Mouse (Mus musculus): Measurements from ENCODE around the gene Defb29. TPM values are rescaled to one million over a fixed set of nuclear protein-coding genes. Genes with fewer than 3 reads are reported as not detected.

Gene Defb29
- polyA plus RNA-seq, 1 experiment from 2014 or later = not detected

DNA sequence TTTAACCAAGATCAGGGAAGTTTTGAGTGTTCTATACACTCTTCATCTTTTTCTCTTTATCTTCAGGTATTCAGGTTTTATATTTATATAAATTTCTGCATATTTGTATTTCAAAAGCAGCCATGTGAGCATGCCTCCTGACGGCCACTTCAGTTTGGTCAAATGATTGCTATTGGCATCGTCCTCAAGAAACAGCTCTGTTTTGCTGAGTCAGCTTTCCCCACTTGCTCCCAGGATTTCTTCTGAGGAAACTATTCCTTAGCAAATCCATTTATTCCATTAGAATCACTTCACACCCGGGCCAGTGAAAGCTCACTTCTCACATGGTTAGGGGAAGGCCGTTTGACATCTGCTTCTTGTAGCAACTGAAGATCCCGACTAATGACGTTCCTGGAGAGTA, 41.9 kb downstream of the Defb29 start:
- Histone ChIP-seq H3K4me1 (ENCODE audit: insufficient read depth) (no peaks in the 10 kb centered on the region), H3K4me3 (ENCODE audit: low read depth, low read length) (no peak overlapping the region), H3K4me2 (ENCODE audit: low read depth, low read length) (no peak overlapping the region), H3K27me3 (ENCODE audit: insufficient read depth, low read length) (no peaks in the 10 kb centered on the region), H3K9ac (replicated peaks) (no peak overlapping the region), H3K36me3 (replicated peaks; ENCODE audit: insufficient read depth, low read length) (no peaks in the 10 kb centered on the region), H3K9me3 (ENCODE audit: low read length) (no peaks in the 10 kb centered on the region), H3K27ac (ENCODE audit: low read depth) (no peak overlapping the region)
- whole genome bisulfite sequencing (ENCODE audit: insufficient replicate concordance) = 71% methylated on average over 6 of the region's 6 CpGs
- no peak for DNase-seq
- ATAC-seq = no peak
- TF ChIP-seq EP300 (IDR thresholded peaks at IDR 0.05; ENCODE audit: low read depth) = no peak
- TF ChIP-seq CTCF (IDR thresholded peaks at IDR 0.05; ENCODE audit: low read depth) = no peak

DNA sequence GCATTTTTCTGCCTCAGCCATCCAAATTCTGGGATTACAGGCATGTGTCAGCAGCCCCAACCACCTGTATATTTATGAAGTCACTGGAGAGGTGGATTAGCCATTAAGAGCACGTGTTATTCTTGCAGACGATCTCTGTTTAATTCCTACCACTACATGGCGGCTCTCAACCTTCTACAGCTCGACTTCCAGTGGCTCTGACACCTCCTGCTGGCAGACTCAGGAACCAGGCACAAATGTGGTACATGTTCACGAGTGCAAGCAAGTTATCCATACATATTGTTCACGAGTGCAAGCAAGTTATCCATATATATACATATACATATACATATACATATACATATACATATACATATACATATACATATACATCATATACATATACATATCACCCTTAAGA, 46.7 kb downstream of the Defb29 start:
- no peak overlapping the region for H3K27ac ChIP-seq (ENCODE audit: low read depth)
- no peak overlapping the region for H3K9ac ChIP-seq (replicated peaks)
- no peak overlapping the region for H3K4me2 ChIP-seq (ENCODE audit: low read depth, low read length)
- H3K27me3 ChIP-seq (ENCODE audit: insufficient read depth, low read length) = no peaks in the 10 kb centered on the region
- no peaks in the 10 kb centered on the region for H3K9me3 ChIP-seq (ENCODE audit: low read length)
- DNase-seq = no peak
- H3K4me3 ChIP-seq (ENCODE audit: low read depth, low read length) = no peak overlapping the region
- TF ChIP-seq CTCF (IDR thresholded peaks at IDR 0.05; ENCODE audit: low read depth) (no peak), EP300 (IDR thresholded peaks at IDR 0.05; ENCODE audit: low read depth) (no peak)
- no peaks in the 10 kb centered on the region for H3K4me1 ChIP-seq (ENCODE audit: insufficient read depth)
- H3K36me3 ChIP-seq (replicated peaks; ENCODE audit: insufficient read depth, low read length) = no peaks in the 10 kb centered on the region
- WGBS (ENCODE audit: insufficient replicate concordance) = 69% methylated on average over 6 of the region's 6 CpGs
- ATAC-seq = no peak

DNA sequence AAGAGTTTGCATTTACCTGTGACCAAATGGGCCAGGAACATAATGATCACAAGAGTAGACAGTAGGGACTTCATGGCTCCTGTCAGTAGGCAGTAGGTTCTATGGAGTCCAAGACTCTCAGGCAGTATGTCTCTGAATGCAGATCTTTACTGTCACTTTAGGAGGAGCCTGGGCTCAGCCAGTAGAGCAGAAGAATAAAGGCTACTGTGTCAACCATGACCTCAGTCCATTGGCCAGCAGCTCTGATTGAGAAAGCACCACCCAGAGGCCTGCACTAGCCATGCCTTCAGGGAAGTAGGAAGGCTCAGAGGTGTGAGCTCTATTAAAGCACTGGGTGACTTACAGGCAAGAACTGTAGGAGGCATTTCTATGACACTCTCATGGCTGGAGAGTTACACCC, 49.9 kb downstream of the Defb29 start, which contains the start of gene Defb22:
TSS of gene Defb22 (minus strand) at position 101 of the 400 bp plus-strand sequence.
- ATAC-seq (no peak), DNase-seq (no peak)
- no peaks in the 10 kb centered on the region for H3K4me1 ChIP-seq (ENCODE audit: insufficient read depth)
- TF ChIP-seq EP300 (IDR thresholded peaks at IDR 0.05; ENCODE audit: low read depth) = no peak
- TF ChIP-seq CTCF (IDR thresholded peaks at IDR 0.05; ENCODE audit: low read depth) = no peak
- no peak within 1 kb of the TSS for H3K9ac ChIP-seq (replicated peaks)
- no peaks in the 10 kb centered on the region for H3K36me3 ChIP-seq (replicated peaks; ENCODE audit: insufficient read depth, low read length)
- no peak within 1 kb of the TSS for H3K27ac ChIP-seq (ENCODE audit: low read depth)
- no peak within 1 kb of the TSS for H3K4me3 ChIP-seq (ENCODE audit: low read depth, low read length)
- no peak within 1 kb of the TSS for H3K4me2 ChIP-seq (ENCODE audit: low read depth, low read length)
- H3K27me3 ChIP-seq (ENCODE audit: insufficient read depth, low read length) = no peaks in the 10 kb centered on the region
- H3K9me3 ChIP-seq (ENCODE audit: low read length) = no peaks in the 10 kb centered on the region

Other genes with a start within 250 kb of the Defb29 start
- gene Tbc1d20, start 246.3 kb downstream of the Defb29 start, polyA plus RNA-seq (2015; fragmentation: Nextera tagmentation; extraction: Ambion mirVana) = 7.8 and 8.3 TPM in 2 replicates
- gene Rbck1, start 207.4 kb downstream of the Defb29 start, polyA plus RNA-seq (2015; fragmentation: Nextera tagmentation; extraction: Ambion mirVana) = 30.2 and 31.0 TPM in 2 replicates
- 4.1 and 5.5 TPM in 2 replicates for gene Trib3, start 196.1 kb downstream of the Defb29 start, polyA plus RNA-seq (2015; fragmentation: Nextera tagmentation; extraction: Ambion mirVana)
- gene Nrsn2, start 163.5 kb downstream of the Defb29 start, polyA plus RNA-seq (2015; fragmentation: Nextera tagmentation; extraction: Ambion mirVana) = not detected in 2 replicates
- gene Sox12, start 142.0 kb downstream of the Defb29 start, polyA plus RNA-seq (2015; fragmentation: Nextera tagmentation; extraction: Ambion mirVana) = 1.2 and 1.3 TPM in 2 replicates
- gene Zcchc3, start 125.1 kb downstream of the Defb29 start, polyA plus RNA-seq (2015; fragmentation: Nextera tagmentation; extraction: Ambion mirVana) = 6.4 and 7.4 TPM in 2 replicates
- 0.13 and 0.42 TPM in 2 replicates for gene 6820408C15Rik, start 124.5 kb downstream of the Defb29 start, polyA plus RNA-seq (2015; fragmentation: Nextera tagmentation; extraction: Ambion mirVana)
- not detected in 2 replicates for gene Defb23, start 75.5 kb downstream of the Defb29 start, polyA plus RNA-seq (2015; fragmentation: Nextera tagmentation; extraction: Ambion mirVana)
- gene Defb20, start 63.0 kb downstream of the Defb29 start, polyA plus RNA-seq (2015; fragmentation: Nextera tagmentation; extraction: Ambion mirVana) = not detected in 2 replicates
- not detected in 2 replicates for gene Defb22, start 50.0 kb downstream of the Defb29 start, polyA plus RNA-seq (2015; fragmentation: Nextera tagmentation; extraction: Ambion mirVana)
- gene Defb26, start 28.4 kb downstream of the Defb29 start, polyA plus RNA-seq (2015; fragmentation: Nextera tagmentation; extraction: Ambion mirVana) = not detected in 2 replicates
- not detected in 2 replicates for gene Defb28, start 21.8 kb downstream of the Defb29 start, polyA plus RNA-seq (2015; fragmentation: Nextera tagmentation; extraction: Ambion mirVana)
- not detected in 2 replicates for gene Gm17416, start 29.2 kb upstream of the Defb29 start, polyA plus RNA-seq (2015; fragmentation: Nextera tagmentation; extraction: Ambion mirVana)
- not detected in 2 replicates for gene Defb21, start 32.6 kb upstream of the Defb29 start, polyA plus RNA-seq (2015; fragmentation: Nextera tagmentation; extraction: Ambion mirVana)
- gene Defb19, start 40.2 kb upstream of the Defb29 start, polyA plus RNA-seq (2015; fragmentation: Nextera tagmentation; extraction: Ambion mirVana) = not detected in 2 replicates
- not detected in 2 replicates for gene Defb45, start 59.3 kb upstream of the Defb29 start, polyA plus RNA-seq (2015; fragmentation: Nextera tagmentation; extraction: Ambion mirVana)
- not detected in 2 replicates for gene Defb36, start 64.2 kb upstream of the Defb29 start, polyA plus RNA-seq (2015; fragmentation: Nextera tagmentation; extraction: Ambion mirVana)
- 0.49 TPM in 1 of 2 replicates, not detected in the other for gene Defb25, start 83.0 kb upstream of the Defb29 start, polyA plus RNA-seq (2015; fragmentation: Nextera tagmentation; extraction: Ambion mirVana)
- gene Rem1, start 86.9 kb upstream of the Defb29 start, polyA plus RNA-seq (2015; fragmentation: Nextera tagmentation; extraction: Ambion mirVana) = 0.81 and 1.6 TPM in 2 replicates
- 61.0 and 63.8 TPM in 2 replicates for gene H13, start 129.4 kb upstream of the Defb29 start, polyA plus RNA-seq (2015; fragmentation: Nextera tagmentation; extraction: Ambion mirVana)
- 12.8 TPM in 2 replicates for gene Mcts2, start 146.9 kb upstream of the Defb29 start, polyA plus RNA-seq (2015; fragmentation: Nextera tagmentation; extraction: Ambion mirVana)
- 39.7 and 40.4 TPM in 2 replicates for gene Id1, start 196.2 kb upstream of the Defb29 start, polyA plus RNA-seq (2015; fragmentation: Nextera tagmentation; extraction: Ambion mirVana)
- gene Cox4i2, start 214.1 kb upstream of the Defb29 start, polyA plus RNA-seq (2015; fragmentation: Nextera tagmentation; extraction: Ambion mirVana) = 0.56 and 1.0 TPM in 2 replicates